Mouse (Mus musculus): Measurements from ENCODE around the gene Cnot6. TPM values are rescaled to one million over a fixed set of nuclear protein-coding genes. Genes with fewer than 3 reads are reported as not detected.

The Cnot6 gene
- polyA plus RNA-seq (2015; fragmentation: Nextera tagmentation; extraction: Ambion mirVana), result 30.9 and 33.7 TPM in 2 replicates

GRCm38 (mm10) chr11:49712555-49713335, at the start of gene Cnot6:
Cnot6 (minus strand) TSS chr11:49712723.
- Histone ChIP-seq H3K9me3 (replicated peaks; ENCODE audit: control insufficient read depth, low read length) (no peaks in the 10 kb centered on the region), H3K4me3 (replicated peaks; ENCODE audit: low read length) (peak within 1 kb of the TSS; percentile 97), H3K9ac (ENCODE audit: low read length) (peak within 1 kb of the TSS; percentile 99), H3K27me3 (ENCODE audit: control insufficient read depth, insufficient read depth, low read length) (no peaks in the 10 kb centered on the region), H3K4me1 (ENCODE audit: control insufficient read depth, insufficient read depth, low read length) (peaks cover 26% of the 10 kb centered on the region), H3K4me2 (ENCODE audit: low read depth, low read length) (peak within 1 kb of the TSS; percentile 81), H3K27ac (ENCODE audit: low read length) (peak within 1 kb of the TSS; percentile 95), H3K36me3 (ENCODE audit: control insufficient read depth, insufficient read depth, low read length) (no peaks in the 10 kb centered on the region)
- under 1% methylated on average over 61 of the region's 65 CpGs for WGBS
- peak; percentile 96 for ATAC-seq (ENCODE audit: insufficient read depth, low FRiP score)

GRCm38 (mm10) chr11:49761130-49761529, 48.6 kb upstream of the Cnot6 start:
- Histone ChIP-seq H3K4me1 (ENCODE audit: control insufficient read depth, insufficient read depth, low read length) (peaks cover 13% of the 10 kb centered on the region; the same call in 1 of the 2 replicates), H3K9me3 (replicated peaks; ENCODE audit: control insufficient read depth, low read length) (no peaks in the 10 kb centered on the region), H3K36me3 (ENCODE audit: control insufficient read depth, insufficient read depth, low read length) (no peaks in the 10 kb centered on the region), H3K27ac (ENCODE audit: low read length) (no peak overlapping the region; the same call in 1 of the 2 replicates), H3K4me2 (ENCODE audit: low read depth, low read length) (no peak overlapping the region), H3K27me3 (ENCODE audit: control insufficient read depth, insufficient read depth, low read length) (no peaks in the 10 kb centered on the region), H3K9ac (ENCODE audit: low read length) (no peak overlapping the region), H3K4me3 (replicated peaks; ENCODE audit: low read length) (no peak overlapping the region)
- 76% methylated on average over 5 of the region's 5 CpGs for WGBS
- no peak for ATAC-seq (ENCODE audit: insufficient read depth, low FRiP score)

- WGBS, result 85% methylated on average over 3 of the region's 3 CpGs
- Histone ChIP-seq H3K27me3 (ENCODE audit: control insufficient read depth, insufficient read depth, low read length) (no peaks in the 10 kb centered on the region), H3K4me2 (ENCODE audit: low read depth, low read length) (no peak overlapping the region), H3K4me3 (replicated peaks; ENCODE audit: low read length) (no peak overlapping the region), H3K36me3 (ENCODE audit: control insufficient read depth, insufficient read depth, low read length) (no peaks in the 10 kb centered on the region), H3K9me3 (replicated peaks; ENCODE audit: control insufficient read depth, low read length) (no peaks in the 10 kb centered on the region), H3K27ac (ENCODE audit: low read length) (no peak overlapping the region), H3K4me1 (ENCODE audit: control insufficient read depth, insufficient read depth, low read length) (peaks cover 15% of the 10 kb centered on the region), H3K9ac (ENCODE audit: low read length) (no peak overlapping the region)
- ATAC-seq (ENCODE audit: insufficient read depth, low FRiP score), result no peak
Measured at GRCm38 (mm10) chr11:49758096-49758495, 45.6 kb upstream of the Cnot6 start.

- peak overlapping the region; percentile 4 for H3K27ac ChIP-seq (ENCODE audit: low read length)
- no peaks in the 10 kb centered on the region for H3K9me3 ChIP-seq (replicated peaks; ENCODE audit: control insufficient read depth, low read length)
- H3K9ac ChIP-seq (ENCODE audit: low read length), result no peak overlapping the region
- no peak overlapping the region for H3K4me3 ChIP-seq (replicated peaks; ENCODE audit: low read length)
- no peak overlapping the region; the same call in 1 of the 2 replicates for H3K4me2 ChIP-seq (ENCODE audit: low read depth, low read length)
- no peaks in the 10 kb centered on the region for H3K36me3 ChIP-seq (ENCODE audit: control insufficient read depth, insufficient read depth, low read length)
- peak; percentile 54 for ATAC-seq (ENCODE audit: insufficient read depth, low FRiP score)
- peaks cover 15% of the 10 kb centered on the region for H3K4me1 ChIP-seq (ENCODE audit: control insufficient read depth, insufficient read depth, low read length)
- 28% methylated on average over 12 of the region's 12 CpGs for WGBS
- no peaks in the 10 kb centered on the region for H3K27me3 ChIP-seq (ENCODE audit: control insufficient read depth, insufficient read depth, low read length)
Measured at GRCm38 (mm10) chr11:49754958-49755665, 42.6 kb upstream of the Cnot6 start.

- no peak for ATAC-seq (ENCODE audit: insufficient read depth, low FRiP score)
- 97% methylated on average over 1 of the region's 1 CpGs for WGBS
Measured at GRCm38 (mm10) chr11:49746756-49747155, 34.2 kb upstream of the Cnot6 start.

GRCm38 (mm10) chr11:49745839-49746238, 33.3 kb upstream of the Cnot6 start:
- Histone ChIP-seq H3K4me1 (ENCODE audit: control insufficient read depth, insufficient read depth, low read length) (no peaks in the 10 kb centered on the region), H3K9me3 (replicated peaks; ENCODE audit: control insufficient read depth, low read length) (no peaks in the 10 kb centered on the region), H3K27ac (ENCODE audit: low read length) (no peak overlapping the region), H3K4me2 (ENCODE audit: low read depth, low read length) (no peak overlapping the region), H3K27me3 (ENCODE audit: control insufficient read depth, insufficient read depth, low read length) (no peaks in the 10 kb centered on the region), H3K36me3 (ENCODE audit: control insufficient read depth, insufficient read depth, low read length) (no peaks in the 10 kb centered on the region), H3K4me3 (replicated peaks; ENCODE audit: low read length) (no peak overlapping the region), H3K9ac (ENCODE audit: low read length) (no peak overlapping the region)
- ATAC-seq (ENCODE audit: insufficient read depth, low FRiP score), result no peak
- 74% methylated on average over 3 of the region's 3 CpGs for WGBS

More at GRCm38 (mm10) chr11:49746756-49747155, 34.2 kb upstream of the Cnot6 start:
- H3K27me3 ChIP-seq (ENCODE audit: control insufficient read depth, insufficient read depth, low read length), result no peaks in the 10 kb centered on the region
- no peak overlapping the region for H3K27ac ChIP-seq (ENCODE audit: low read length)
- no peak overlapping the region for H3K4me2 ChIP-seq (ENCODE audit: low read depth, low read length)
- H3K9ac ChIP-seq (ENCODE audit: low read length), result no peak overlapping the region
- H3K4me1 ChIP-seq (ENCODE audit: control insufficient read depth, insufficient read depth, low read length), result no peaks in the 10 kb centered on the region
- H3K9me3 ChIP-seq (replicated peaks; ENCODE audit: control insufficient read depth, low read length), result no peaks in the 10 kb centered on the region
- no peaks in the 10 kb centered on the region for H3K36me3 ChIP-seq (ENCODE audit: control insufficient read depth, insufficient read depth, low read length)
- no peak overlapping the region for H3K4me3 ChIP-seq (replicated peaks; ENCODE audit: low read length)

GRCm38 (mm10) chr11:49744981-49745380, 32.5 kb upstream of the Cnot6 start:
- Histone ChIP-seq H3K4me2 (ENCODE audit: low read depth, low read length) (no peak overlapping the region), H3K36me3 (ENCODE audit: control insufficient read depth, insufficient read depth, low read length) (no peaks in the 10 kb centered on the region), H3K4me3 (replicated peaks; ENCODE audit: low read length) (no peak overlapping the region), H3K4me1 (ENCODE audit: control insufficient read depth, insufficient read depth, low read length) (no peaks in the 10 kb centered on the region), H3K9me3 (replicated peaks; ENCODE audit: control insufficient read depth, low read length) (no peaks in the 10 kb centered on the region), H3K9ac (ENCODE audit: low read length) (no peak overlapping the region), H3K27ac (ENCODE audit: low read length) (no peak overlapping the region), H3K27me3 (ENCODE audit: control insufficient read depth, insufficient read depth, low read length) (no peaks in the 10 kb centered on the region)
- ATAC-seq (ENCODE audit: insufficient read depth, low FRiP score), result no peak

- Histone ChIP-seq H3K27ac (ENCODE audit: low read length) (no peak overlapping the region), H3K4me3 (replicated peaks; ENCODE audit: low read length) (no peak overlapping the region), H3K4me2 (ENCODE audit: low read depth, low read length) (no peak overlapping the region), H3K9ac (ENCODE audit: low read length) (no peak overlapping the region), H3K27me3 (ENCODE audit: control insufficient read depth, insufficient read depth, low read length) (no peaks in the 10 kb centered on the region), H3K4me1 (ENCODE audit: control insufficient read depth, insufficient read depth, low read length) (no peaks in the 10 kb centered on the region), H3K9me3 (replicated peaks; ENCODE audit: control insufficient read depth, low read length) (no peaks in the 10 kb centered on the region), H3K36me3 (ENCODE audit: control insufficient read depth, insufficient read depth, low read length) (no peaks in the 10 kb centered on the region)
- 76% methylated on average over 7 of the region's 7 CpGs for WGBS
- no peak for ATAC-seq (ENCODE audit: insufficient read depth, low FRiP score)
Measured at GRCm38 (mm10) chr11:49743634-49744033, 31.1 kb upstream of the Cnot6 start.

GRCm38 (mm10) chr11:49742248-49742647, 29.7 kb upstream of the Cnot6 start:
- Histone ChIP-seq H3K4me2 (ENCODE audit: low read depth, low read length) (no peak overlapping the region), H3K9me3 (replicated peaks; ENCODE audit: control insufficient read depth, low read length) (no peaks in the 10 kb centered on the region), H3K27ac (ENCODE audit: low read length) (no peak overlapping the region), H3K4me1 (ENCODE audit: control insufficient read depth, insufficient read depth, low read length) (no peaks in the 10 kb centered on the region), H3K36me3 (ENCODE audit: control insufficient read depth, insufficient read depth, low read length) (no peaks in the 10 kb centered on the region), H3K27me3 (ENCODE audit: control insufficient read depth, insufficient read depth, low read length) (no peaks in the 10 kb centered on the region), H3K9ac (ENCODE audit: low read length) (no peak overlapping the region), H3K4me3 (replicated peaks; ENCODE audit: low read length) (no peak overlapping the region)
- WGBS, result 72% methylated on average over 8 of the region's 8 CpGs
- ATAC-seq (ENCODE audit: insufficient read depth, low FRiP score), result no peak
